Mouse (Mus musculus): ENCODE results near the gene Clec5a. TPM values are rescaled to one million over a fixed set of nuclear protein-coding genes. Genes with fewer than 3 reads are reported as not detected.

Clec5a gene
- total RNA-seq, 2 experiments from 2014 or later, result 0.52 to 1.2 TPM

Other genes with a start within 250 kb of the Clec5a start
- gene E330009J07Rik, start 149.7 kb downstream of the Clec5a start, total RNA-seq (2021), result 10 to 100 TPM; 41.4 to 46.0 TPM
- gene Wee2, start 146.7 kb downstream of the Clec5a start, total RNA-seq (2021), result not detected
- gene Ssbp1, start 114.5 kb downstream of the Clec5a start, total RNA-seq (2021), result 10 to 100 TPM; 32.6 to 36.2 TPM
- gene Tas2r137, start 94.6 kb downstream of the Clec5a start, total RNA-seq (2021), result not detected
- gene Tas2r108, start 92.3 kb downstream of the Clec5a start, total RNA-seq (2021), result not detected
- not detected for gene Prss37, start 66.3 kb downstream of the Clec5a start, total RNA-seq (2021)
- gene Olfr461, start 30.8 kb downstream of the Clec5a start, total RNA-seq (2021), result not detected
- not detected for gene Olfr460, start 16.3 kb downstream of the Clec5a start, total RNA-seq (2021)
- not detected for gene Tas2r138, start 27.5 kb upstream of the Clec5a start, total RNA-seq (2021)
- not detected for gene Mgam, start 43.0 kb upstream of the Clec5a start, total RNA-seq (2021)